Mouse (Mus musculus) kidney, postnatal 25 days (tissue): ENCODE results near the gene Kif9.

Source experiments
- DNase-seq, 2 experiments: peaks; one replicate each; pipeline ENCODE4 v3.0.0; 2021; ENCODE audit warnings: mixed read lengths in 2 of 2

Gene Kif9

GRCm38 (mm10) chr9:110476124-110477091, at the start of gene Kif9, which contains the start of gene Klhl18:
Gene Kif9 (plus strand): TSS chr9:110476958.
Gene Klhl18 (minus strand): TSS chr9:110476694.
- DNase-seq, result peak; percentile 99

GRCm38 (mm10) chr9:110431241-110431640, 45.5 kb upstream of the Kif9 start:
- no peak for DNase-seq

GRCm38 (mm10) chr9:110433045-110433444, 43.7 kb upstream of the Kif9 start:
- DNase-seq, result peak in 1 of 2 experiments; percentile 3

- no peak for DNase-seq
Observed at GRCm38 (mm10) chr9:110436041-110436440, 40.7 kb upstream of the Kif9 start.

- peak in 1 of 2 experiments; percentile 23 for DNase-seq
Observed at GRCm38 (mm10) chr9:110440049-110440448, 36.7 kb upstream of the Kif9 start.

GRCm38 (mm10) chr9:110440559-110440958, 36.2 kb upstream of the Kif9 start:
- peak in 1 of 2 experiments; percentile 20 for DNase-seq

- no peak for DNase-seq
Observed at GRCm38 (mm10) chr9:110448356-110448755, 28.4 kb upstream of the Kif9 start.

- peak; percentile 66 to 81 for DNase-seq
Observed at GRCm38 (mm10) chr9:110448857-110449617, 27.7 kb upstream of the Kif9 start.

- DNase-seq, result no peak
Observed at GRCm38 (mm10) chr9:110452523-110452922, 24.2 kb upstream of the Kif9 start.

- DNase-seq, result no peak
Observed at GRCm38 (mm10) chr9:110457926-110458325, 18.8 kb upstream of the Kif9 start.

- peak; percentile 21 to 46 for DNase-seq
Observed at GRCm38 (mm10) chr9:110459145-110459727, 17.5 kb upstream of the Kif9 start.

- DNase-seq, result no peak
Observed at GRCm38 (mm10) chr9:110460884-110461815, 15.6 kb upstream of the Kif9 start.

GRCm38 (mm10) chr9:110462321-110462720, 14.4 kb upstream of the Kif9 start:
- DNase-seq, result no peak

GRCm38 (mm10) chr9:110463983-110464591, 12.7 kb upstream of the Kif9 start:
- DNase-seq, result no peak

- peak; percentile 55 to 80 for DNase-seq
Observed at GRCm38 (mm10) chr9:110465336-110465735, 11.4 kb upstream of the Kif9 start.

GRCm38 (mm10) chr9:110466179-110466578, 10.6 kb upstream of the Kif9 start:
- DNase-seq, result peak in 1 of 2 experiments; percentile 36

- DNase-seq, result no peak
Observed at GRCm38 (mm10) chr9:110477951-110478350, 1.2 kb downstream of the Kif9 start.

GRCm38 (mm10) chr9:110478639-110479038, 1.9 kb downstream of the Kif9 start:
- no peak for DNase-seq

GRCm38 (mm10) chr9:110488841-110489240, 12.1 kb downstream of the Kif9 start:
- DNase-seq, result no peak

GRCm38 (mm10) chr9:110490913-110491312, 14.2 kb downstream of the Kif9 start:
- peak in 1 of 2 experiments; percentile 38 for DNase-seq

- DNase-seq, result no peak
Observed at GRCm38 (mm10) chr9:110525737-110526136, 49.0 kb downstream of the Kif9 start.
